Mouse (Mus musculus) intestine, embryonic 14.5 days (tissue): ENCODE results near the gene Mrgprg. TPM values are rescaled to one million over a fixed set of nuclear protein-coding genes. Genes with fewer than 3 reads are reported as not detected.

Experiments used
- ATAC-seq: fragments of 200-750 bp; cut with Nextera tagmentation; replicated peaks from 2 replicates; pipeline ENCODE4 v1.8.0; 2017; ENCODE audit warnings: low read depth, moderate number of reproducible peaks, moderate TSS enrichment, moderate library complexity; ENCODE audit not compliant: low FRiP score, low TSS enrichment
- DNase-seq: peaks from one replicate; pipeline ENCODE4 v3.0.0-alpha.2; 2018; ENCODE audit warnings: low spot score
- H3K27ac ChIP-seq: fragments of 300-500 bp; sonication (generic); 2 replicates; pipeline ENCODE4 v1.5.1; 2014; ENCODE audit warnings: low read depth, mild to moderate bottlenecking, control low read depth
- H3K27me3 ChIP-seq: fragments of 300-500 bp; sonication (generic); replicated peaks from 2 replicates; pipeline ENCODE4 v1.6.1; 2014; ENCODE audit warnings: low read length, control low read depth; ENCODE audit not compliant: control insufficient read depth, insufficient read depth
- H3K36me3 ChIP-seq: fragments of 300-500 bp; sonication (generic); 2 replicates; pipeline ENCODE4 v1.6.1; 2014; ENCODE audit warnings: low read length, control low read depth; ENCODE audit not compliant: control insufficient read depth, insufficient read depth
- H3K4me1 ChIP-seq: fragments of 300-500 bp; sonication (generic); replicated peaks from 2 replicates; pipeline ENCODE4 v1.6.1; 2014; ENCODE audit warnings: low read length, control low read depth, mixed read lengths; ENCODE audit not compliant: control insufficient read depth, insufficient read depth
- H3K4me2 ChIP-seq: fragments of 300-500 bp; sonication (generic); 2 replicates; pipeline ENCODE4 v1.6.1; 2014; ENCODE audit warnings: low read length
- H3K4me3 ChIP-seq: fragments of 300-500 bp; sonication (generic); 2 replicates; pipeline ENCODE4 v1.5.1; 2014; ENCODE audit warnings: low read depth, low read length, control low read depth, mixed read lengths
- H3K9ac ChIP-seq: fragments of 300-500 bp; sonication (generic); 2 replicates; pipeline ENCODE4 v1.6.1; 2014; ENCODE audit warnings: mild to moderate bottlenecking, low read length
- H3K9me3 ChIP-seq: fragments of 300-500 bp; sonication (generic); 2 replicates; pipeline ENCODE4 v1.6.1; 2016; ENCODE audit warnings: low read length, control low read depth; ENCODE audit not compliant: control insufficient read depth
- WGBS: fragments of 180-500 bp; shearing (Covaris S2); extraction: QIAGEN DNeasy Blood & Tissue Kit; methylation state at CpG from one replicate; pipeline ENCODE4 v1.1.7; 2014; 5-methylcytosine and 5-hydroxymethylcytosine counted together
- polyA plus RNA-seq: library from polyadenylated mRNA; unstranded; fragments of >200 nt; fragmentation: Nextera tagmentation; extraction: Ambion mirVana; gene quantifications from 2 replicates; pipeline ENCODE4 v1.2.1, GENCODE M21; 2014

Mrgprg gene
- polyA plus RNA-seq, 1 experiment from 2014 or later: not detected

DNA sequence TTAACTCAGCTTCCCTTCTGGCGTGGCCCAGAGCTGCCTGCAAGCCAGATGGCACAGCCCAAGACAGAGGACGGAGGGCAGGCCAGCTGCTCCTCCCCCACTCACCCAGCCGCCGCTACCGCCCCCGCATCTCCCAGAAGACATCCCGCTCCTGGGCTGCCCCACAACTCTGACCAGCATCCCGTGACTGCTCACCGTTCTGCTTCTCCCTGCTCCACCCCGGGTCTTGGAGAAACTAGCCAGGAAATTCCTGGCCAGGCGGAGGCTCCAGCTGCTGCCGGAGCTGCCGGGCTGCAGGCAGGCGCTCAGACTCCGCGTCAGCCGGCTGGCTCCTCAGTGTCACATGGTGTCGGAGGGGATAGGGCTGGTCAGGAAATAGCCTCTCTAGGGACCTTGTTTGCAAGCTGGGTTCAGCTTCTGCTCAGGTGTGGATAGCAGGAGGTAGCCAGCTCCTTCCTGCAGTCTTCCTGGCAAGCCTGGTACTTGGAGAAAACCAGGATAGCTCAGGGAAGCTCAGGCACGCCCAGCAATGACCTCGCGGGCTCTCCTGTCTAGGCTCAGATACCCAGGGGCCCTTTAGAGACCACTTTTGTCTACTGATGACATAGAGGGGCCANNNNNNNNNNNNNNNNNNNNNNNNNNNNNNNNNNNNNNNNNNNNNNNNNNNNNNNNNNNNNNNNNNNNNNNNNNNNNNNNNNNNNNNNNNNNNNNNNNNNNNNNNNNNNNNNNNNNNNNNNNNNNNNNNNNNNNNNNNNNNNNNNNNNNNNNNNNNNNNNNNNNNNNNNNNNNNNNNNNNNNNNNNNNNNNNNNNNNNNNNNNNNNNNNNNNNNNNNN is 17.4 kb upstream of the Mrgprg start, which contains the start of gene Mrgpre:
Mrgpre (minus strand) TSS at position 505 of the 834 bp plus-strand sequence.
- peak; percentile 85 for ATAC-seq
- 4% methylated on average over 16 of the region's 21 CpGs for WGBS
- Histone ChIP-seq H3K4me2 (peak within 1 kb of the TSS; percentile 49), H3K4me3 (peak within 1 kb of the TSS; percentile 30), H3K36me3 (no peaks in the 10 kb centered on the region), H3K27ac (peak within 1 kb of the TSS; percentile 29), H3K9me3 (no peaks in the 10 kb centered on the region), H3K4me1 (peaks cover 10% of the 10 kb centered on the region), H3K27me3 (no peaks in the 10 kb centered on the region), H3K9ac (peak within 1 kb of the TSS; percentile 46)
- DNase-seq: peak; percentile 83

DNA sequence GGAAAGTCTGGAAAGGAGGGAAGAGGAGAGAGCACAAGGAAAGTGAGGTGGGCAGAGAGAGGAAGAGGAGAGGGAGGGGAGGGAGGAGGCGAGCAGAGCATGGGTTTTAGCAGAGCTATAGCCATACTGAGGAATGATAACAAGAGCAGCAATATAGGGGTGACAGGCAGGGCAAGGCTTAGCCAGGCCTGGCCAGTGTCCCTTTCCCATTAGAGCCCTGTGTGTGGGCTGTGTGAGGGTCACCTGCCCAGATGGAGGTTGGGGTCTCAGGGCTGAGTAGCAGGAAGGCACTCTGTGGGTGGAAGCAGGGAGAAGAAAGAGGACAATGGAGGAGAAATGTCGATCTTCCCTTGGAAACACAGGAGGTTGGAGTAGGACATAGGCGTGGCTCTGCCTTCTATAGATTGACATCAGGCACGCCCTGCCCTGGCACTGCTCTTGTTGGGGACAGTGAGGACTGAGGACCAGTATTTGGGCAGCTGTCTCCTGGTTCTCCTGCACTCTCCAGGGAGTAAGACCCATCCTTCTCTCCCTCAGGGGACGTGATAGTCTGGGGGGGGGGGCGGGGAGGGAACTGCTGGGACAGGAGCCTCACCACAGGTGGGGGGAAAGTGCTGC is 16.7 kb upstream of the Mrgprg start:
- Histone ChIP-seq H3K27me3 (no peaks in the 10 kb centered on the region), H3K9me3 (no peaks in the 10 kb centered on the region), H3K4me3 (peak overlapping the region; percentile 30), H3K4me2 (peak overlapping the region; percentile 49), H3K9ac (peak overlapping the region; percentile 46), H3K27ac (peak overlapping the region; percentile 29; the same call in 1 of the 2 replicates), H3K4me1 (peaks cover 10% of the 10 kb centered on the region), H3K36me3 (no peaks in the 10 kb centered on the region)
- ATAC-seq (peak; percentile 57), DNase-seq (peak; percentile 58)
- WGBS: 20% methylated on average over 6 of the region's 6 CpGs

DNA sequence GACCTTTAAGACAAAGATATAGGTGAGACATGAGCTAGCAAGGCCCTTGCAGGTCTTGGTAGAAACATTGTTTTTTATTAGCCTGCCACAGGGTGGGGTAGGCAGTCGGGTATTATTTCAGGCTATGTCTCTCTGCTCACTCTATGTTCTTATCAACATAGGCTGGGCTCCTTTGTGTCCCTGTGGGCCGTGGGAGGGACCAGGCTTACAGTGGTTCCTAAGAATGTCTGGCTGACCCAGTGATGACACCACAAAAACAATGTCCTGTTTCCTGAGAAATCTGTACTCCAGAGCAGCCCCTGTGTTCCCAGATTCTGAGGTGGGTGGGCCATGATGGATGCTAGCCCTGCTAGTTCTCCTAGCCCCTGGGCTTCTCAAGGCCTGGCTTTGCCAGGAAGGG is 10.6 kb upstream of the Mrgprg start:
- no peak overlapping the region for H3K4me2 ChIP-seq
- no peak overlapping the region for H3K9ac ChIP-seq
- no peaks in the 10 kb centered on the region for H3K36me3 ChIP-seq
- no peak overlapping the region for H3K27ac ChIP-seq
- H3K4me3 ChIP-seq: no peak overlapping the region
- H3K9me3 ChIP-seq: no peaks in the 10 kb centered on the region
- ATAC-seq: no peak
- 49% methylated on average over 2 of the region's 2 CpGs for WGBS
- no peaks in the 10 kb centered on the region for H3K27me3 ChIP-seq
- H3K4me1 ChIP-seq: no peaks in the 10 kb centered on the region
- no peak for DNase-seq

DNA sequence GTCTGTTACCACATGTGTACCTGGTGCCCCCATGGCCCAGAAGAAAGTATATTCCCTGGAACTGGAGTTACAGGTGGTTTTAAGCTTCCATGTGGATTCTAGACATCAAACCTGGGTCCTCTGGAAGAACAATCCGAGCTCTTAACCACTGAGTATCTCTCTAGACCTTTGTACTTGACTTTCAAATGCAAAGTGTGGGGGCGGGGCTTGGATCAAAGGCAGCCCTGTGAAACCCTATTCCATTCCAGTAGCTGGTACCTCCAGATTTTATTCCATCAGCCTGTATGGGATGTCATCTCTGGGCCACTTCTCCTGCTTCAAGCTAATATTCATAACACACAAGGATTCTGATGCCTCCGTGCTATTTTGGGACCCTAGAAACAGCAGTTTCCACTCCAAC is 9.3 kb upstream of the Mrgprg start:
- H3K36me3 ChIP-seq: no peaks in the 10 kb centered on the region
- no peaks in the 10 kb centered on the region for H3K4me1 ChIP-seq
- DNase-seq (peak; percentile 64), ATAC-seq (0 out of 2 replicates have a peak, but pooled peaks have one; percentile 68)
- no peak overlapping the region for H3K4me3 ChIP-seq
- H3K4me2 ChIP-seq: no peak overlapping the region
- H3K9ac ChIP-seq: no peak overlapping the region
- H3K27ac ChIP-seq: no peak overlapping the region
- H3K27me3 ChIP-seq: no peaks in the 10 kb centered on the region
- WGBS: 39% methylated on average over 3 of the region's 3 CpGs
- H3K9me3 ChIP-seq: no peaks in the 10 kb centered on the region

DNA sequence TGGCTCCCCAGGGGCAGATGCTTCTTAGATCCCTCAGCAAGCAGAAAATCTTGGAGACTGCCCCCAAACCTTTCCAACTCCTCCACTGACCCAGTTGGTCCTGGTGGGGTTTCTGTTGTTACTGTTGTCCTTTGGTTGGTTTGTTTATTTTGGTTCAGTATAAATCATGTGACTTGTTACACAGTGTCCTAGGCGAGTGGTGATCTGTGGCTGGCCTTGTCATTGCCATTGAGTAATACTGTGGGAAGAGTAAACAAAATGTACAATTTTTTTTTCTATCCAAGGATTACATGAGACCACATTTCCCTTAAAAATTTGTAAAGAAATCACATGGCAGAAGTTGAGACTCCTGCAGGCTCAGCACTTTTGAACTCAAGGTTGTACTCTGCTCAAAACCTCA is 2.7 kb upstream of the Mrgprg start:
- WGBS: 37% methylated on average over 1 of the region's 1 CpGs
- H3K27ac ChIP-seq: no peak overlapping the region

DNA sequence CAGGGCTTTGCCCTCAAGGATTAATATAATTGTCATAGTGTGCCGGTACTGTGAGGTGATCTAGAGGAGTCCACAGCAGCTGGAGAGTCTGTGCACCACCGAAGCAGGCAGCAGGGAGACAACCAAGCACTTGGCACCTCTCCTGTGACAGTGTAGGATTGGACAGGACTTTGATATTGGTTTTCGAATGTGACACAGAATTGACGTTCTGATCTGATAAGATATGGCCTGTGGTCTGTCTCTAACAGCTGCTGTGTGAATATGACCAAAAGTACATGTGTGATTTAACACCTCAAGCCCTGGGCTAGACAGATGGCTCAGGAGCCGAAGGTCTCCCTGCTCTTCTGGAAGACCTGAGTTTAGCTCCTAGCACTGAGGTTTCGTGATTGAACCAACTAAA is 1.5 kb upstream of the Mrgprg start:
- H3K9ac ChIP-seq: no peak overlapping the region
- no peak overlapping the region for H3K27ac ChIP-seq
- WGBS: 66% methylated on average over 6 of the region's 6 CpGs
- H3K36me3 ChIP-seq: no peaks in the 10 kb centered on the region
- no peaks in the 10 kb centered on the region for H3K9me3 ChIP-seq
- no peak overlapping the region for H3K4me2 ChIP-seq
- ATAC-seq (no peak), DNase-seq (peak; percentile 40)
- H3K27me3 ChIP-seq: peaks cover 8% of the 10 kb centered on the region; the same call in 1 of the 2 replicates
- no peaks in the 10 kb centered on the region for H3K4me1 ChIP-seq
- H3K4me3 ChIP-seq: no peak overlapping the region

More for the DNA sequence above, 2.7 kb upstream of the Mrgprg start:
- peaks cover 5% of the 10 kb centered on the region; the same call in 1 of the 2 replicates for H3K27me3 ChIP-seq
- no peak overlapping the region for H3K4me3 ChIP-seq
- no peak overlapping the region for H3K4me2 ChIP-seq
- no peaks in the 10 kb centered on the region for H3K4me1 ChIP-seq
- H3K9ac ChIP-seq: no peak overlapping the region
- no peaks in the 10 kb centered on the region for H3K9me3 ChIP-seq
- H3K36me3 ChIP-seq: no peaks in the 10 kb centered on the region
- ATAC-seq: no peak
- no peak for DNase-seq

DNA sequence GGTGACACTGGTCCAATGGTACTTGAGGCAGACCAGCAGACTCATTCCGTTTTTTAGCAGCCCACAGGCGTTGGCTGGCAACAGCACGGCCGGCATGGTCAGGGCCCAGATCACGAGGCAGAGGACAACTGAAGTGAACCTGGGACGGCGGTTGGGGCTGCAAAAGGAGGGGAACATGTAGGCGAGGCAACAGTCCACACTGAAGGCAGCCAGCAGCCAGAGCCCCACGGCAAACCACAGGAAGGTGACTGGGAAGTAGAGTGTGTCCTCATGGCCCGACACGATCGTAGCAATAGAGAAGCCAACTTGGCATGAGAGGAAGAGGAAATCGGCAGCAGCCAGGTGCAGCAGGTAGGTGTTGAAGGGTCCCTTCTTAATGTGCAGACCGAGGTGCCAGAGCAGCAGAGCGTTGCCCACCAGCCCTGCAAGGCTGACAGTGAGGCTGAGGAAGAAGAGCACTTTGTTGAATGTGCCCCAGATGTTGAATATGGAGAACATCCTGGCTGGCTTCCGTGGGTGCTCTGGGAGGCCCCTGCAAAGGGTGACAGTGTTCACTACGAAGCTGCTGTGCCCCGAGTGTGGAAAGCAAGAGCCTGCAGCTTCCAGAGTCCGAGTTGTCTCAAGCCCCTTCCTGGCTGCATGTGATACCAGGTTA is 1.8 kb downstream of the Mrgprg start:
- Histone ChIP-seq H3K4me3 (no peak overlapping the region), H3K4me2 (no peak overlapping the region), H3K9ac (no peak overlapping the region), H3K27me3 (peaks cover 8% of the 10 kb centered on the region; the same call in 1 of the 2 replicates), H3K27ac (no peak overlapping the region), H3K9me3 (no peaks in the 10 kb centered on the region), H3K4me1 (no peaks in the 10 kb centered on the region), H3K36me3 (no peaks in the 10 kb centered on the region)
- DNase-seq: no peak
- WGBS: 68% methylated on average over 19 of the region's 19 CpGs
- no peak for ATAC-seq

DNA sequence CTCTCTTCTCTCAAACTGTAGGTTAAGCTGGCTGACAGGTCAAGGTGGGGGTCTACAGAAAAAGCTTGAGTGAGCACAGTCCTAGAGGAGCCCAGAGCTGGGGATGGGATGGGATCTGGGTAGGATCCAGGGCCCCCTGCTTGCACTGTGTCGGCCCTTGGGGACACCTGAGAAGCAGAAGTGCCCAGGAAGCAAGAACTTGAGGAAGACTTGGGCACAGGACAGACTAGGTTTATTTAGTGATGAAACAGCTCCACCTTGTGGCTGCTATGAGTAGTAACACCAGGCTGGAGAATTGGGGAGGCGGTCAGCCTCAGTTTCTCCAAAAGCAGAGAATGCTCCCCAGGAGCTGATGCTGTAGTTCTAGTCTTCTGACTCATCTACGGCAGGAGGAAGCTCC is 3.0 kb downstream of the Mrgprg start:
- ATAC-seq (0 out of 2 replicates have a peak, but pooled peaks have one; percentile 63), DNase-seq (peak; percentile 70)
- no peak overlapping the region for H3K4me3 ChIP-seq
- H3K27me3 ChIP-seq: peaks cover 8% of the 10 kb centered on the region; the same call in 1 of the 2 replicates
- no peaks in the 10 kb centered on the region for H3K9me3 ChIP-seq
- 15% methylated on average over 3 of the region's 3 CpGs for WGBS
- no peak overlapping the region for H3K9ac ChIP-seq
- no peaks in the 10 kb centered on the region for H3K4me1 ChIP-seq
- no peak overlapping the region for H3K27ac ChIP-seq
- H3K36me3 ChIP-seq: no peaks in the 10 kb centered on the region
- H3K4me2 ChIP-seq: no peak overlapping the region
